Mouse (Mus musculus) midbrain, embryonic 12.5 days (tissue): ENCODE results near the gene Elane. TPM values are rescaled to one million over a fixed set of nuclear protein-coding genes. Genes with fewer than 3 reads are reported as not detected.
A peak's percentile ranks its signal among the peaks of the same experiment; 100 is the strongest.

ENCODE experiments used
- ATAC-seq: fragments of 200-750 bp; cut with Nextera tagmentation; 2 replicates; pipeline ENCODE4 v1.8.0; 2017; ENCODE audit warnings: low read depth, moderate TSS enrichment, moderate library complexity; ENCODE audit not compliant: low FRiP score
- H3K27ac ChIP-seq: fragments of 300-500 bp; sonication (generic); replicated peaks from 2 replicates; pipeline ENCODE4 v1.5.1; 2016; ENCODE audit warnings: mild to moderate bottlenecking
- H3K27me3 ChIP-seq: fragments of 300-500 bp; sonication (generic); 2 replicates; pipeline ENCODE4 v1.6.1; 2016; ENCODE audit warnings: mild to moderate bottlenecking
- H3K36me3 ChIP-seq: fragments of 300-500 bp; sonication (generic); 2 replicates; pipeline ENCODE4 v1.6.1; 2016
- H3K4me1 ChIP-seq: fragments of 300-500 bp; sonication (generic); 2 replicates; pipeline ENCODE4 v1.6.1; 2016
- H3K4me2 ChIP-seq: fragments of 300-500 bp; sonication (generic); replicated peaks from 2 replicates; pipeline ENCODE4 v1.6.1; 2016; ENCODE audit warnings: mild to moderate bottlenecking, moderate library complexity
- H3K4me3 ChIP-seq: fragments of 300-500 bp; sonication (generic); 2 replicates; pipeline ENCODE4 v1.5.1; 2016; ENCODE audit warnings: mild to moderate bottlenecking
- H3K9ac ChIP-seq: fragments of 300-500 bp; sonication (generic); replicated peaks from 2 replicates; pipeline ENCODE4 v1.6.1; 2016; ENCODE audit warnings: mild to moderate bottlenecking, moderate library complexity
- H3K9me3 ChIP-seq: fragments of 300-500 bp; sonication (generic); 2 replicates; pipeline ENCODE4 v1.6.1; 2016; ENCODE audit warnings: mild to moderate bottlenecking
- WGBS: fragments of 180-500 bp; shearing (Covaris S2); methylation state at CpG from one replicate; pipeline ENCODE4 v1.1.7; 2016; 5-methylcytosine and 5-hydroxymethylcytosine counted together
- polyA plus RNA-seq: library from polyadenylated mRNA; unstranded; fragments of >200 nt; fragmentation: Nextera tagmentation; extraction: Ambion mirVana; gene quantifications from 2 replicates; pipeline ENCODE4 v1.2.1, GENCODE M21; 2016

Elane gene
- polyA plus RNA-seq, result not detected in 2 replicates

GRCm38 (mm10) chr10:79886054-79886453, at the start of gene Elane:
Elane (plus strand) TSS chr10:79886247.
- no peak within 1 kb of the TSS for H3K27ac ChIP-seq
- no peak within 1 kb of the TSS for H3K4me2 ChIP-seq
- H3K9ac ChIP-seq, result no peak within 1 kb of the TSS
- no peaks in the 10 kb centered on the region for H3K36me3 ChIP-seq
- WGBS, result 81% methylated on average over 6 of the region's 6 CpGs
- no peaks in the 10 kb centered on the region for H3K9me3 ChIP-seq
- H3K27me3 ChIP-seq, result peaks cover 38% of the 10 kb centered on the region
- peaks cover 10% of the 10 kb centered on the region for H3K4me1 ChIP-seq
- no peak for ATAC-seq
- no peak within 1 kb of the TSS for H3K4me3 ChIP-seq

- no peaks in the 10 kb centered on the region for H3K36me3 ChIP-seq
- no peak overlapping the region for H3K27ac ChIP-seq
- H3K27me3 ChIP-seq, result no peaks in the 10 kb centered on the region
- H3K9me3 ChIP-seq, result 0 out of 2 replicates have a peak, but pooled peaks cover 3% of the 10 kb centered on the region
- ATAC-seq, result no peak
- H3K4me3 ChIP-seq, result no peak overlapping the region
- no peak overlapping the region for H3K9ac ChIP-seq
- H3K4me1 ChIP-seq, result peaks cover 15% of the 10 kb centered on the region
- H3K4me2 ChIP-seq, result no peak overlapping the region
- WGBS, result 94% methylated on average over 3 of the region's 3 CpGs
Measured at GRCm38 (mm10) chr10:79836918-79837317, 49.1 kb upstream of the Elane start.

DNA sequence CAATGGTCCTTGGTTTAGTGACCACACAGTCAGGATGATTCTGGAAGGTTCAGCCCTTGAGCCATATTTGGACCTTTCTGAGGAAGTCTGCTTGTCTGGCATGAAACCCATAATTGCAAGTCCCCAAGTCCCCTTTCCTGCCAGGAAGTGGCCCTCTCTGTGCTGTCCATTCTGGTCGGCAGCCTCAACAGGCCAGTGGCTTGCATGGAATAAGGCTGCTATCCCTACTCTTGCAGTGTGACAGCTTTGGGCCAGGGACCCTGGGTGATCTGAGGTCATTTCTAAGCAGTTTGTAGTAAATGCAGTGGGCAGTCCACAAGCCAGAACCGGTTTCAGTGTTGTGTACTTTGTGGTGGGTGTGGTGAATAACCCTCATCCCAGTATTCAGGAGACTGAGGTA, 47.9 kb upstream of the Elane start:
- Histone ChIP-seq H3K27me3 (no peaks in the 10 kb centered on the region), H3K36me3 (no peaks in the 10 kb centered on the region), H3K4me3 (no peak overlapping the region), H3K9ac (no peak overlapping the region), H3K9me3 (0 out of 2 replicates have a peak, but pooled peaks cover 3% of the 10 kb centered on the region), H3K27ac (no peak overlapping the region), H3K4me1 (peaks cover 16% of the 10 kb centered on the region), H3K4me2 (no peak overlapping the region)
- no peak for ATAC-seq
- WGBS, result 67% methylated on average over 2 of the region's 2 CpGs

DNA sequence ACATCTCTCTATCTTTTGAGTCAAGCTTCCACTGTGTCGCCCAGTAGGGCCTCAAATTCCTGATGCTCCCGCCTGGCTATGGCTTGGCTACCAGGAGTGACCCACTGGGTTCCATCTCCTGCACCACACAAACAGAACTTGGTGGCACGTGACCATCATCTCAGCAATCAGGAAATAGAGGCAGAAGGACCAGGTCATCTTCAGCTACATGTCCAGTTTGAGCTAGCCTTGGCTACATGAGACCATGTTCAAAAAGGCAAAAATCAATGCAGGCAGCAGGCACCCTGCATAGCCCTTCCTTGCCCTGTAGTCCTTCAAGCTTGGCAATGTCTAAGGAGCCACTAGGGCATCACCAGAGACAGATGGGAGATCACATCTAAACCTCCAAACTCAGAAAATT, 46.0 kb upstream of the Elane start:
- Histone ChIP-seq H3K4me3 (no peak overlapping the region), H3K27me3 (no peaks in the 10 kb centered on the region), H3K9ac (no peak overlapping the region), H3K27ac (peak overlapping the region; percentile 69; the same call in 1 of the 2 replicates), H3K4me2 (no peak overlapping the region), H3K4me1 (peaks cover 20% of the 10 kb centered on the region), H3K9me3 (0 out of 2 replicates have a peak, but pooled peaks cover 3% of the 10 kb centered on the region), H3K36me3 (no peaks in the 10 kb centered on the region)
- no peak for ATAC-seq
- WGBS, result 87% methylated on average over 3 of the region's 3 CpGs

DNA sequence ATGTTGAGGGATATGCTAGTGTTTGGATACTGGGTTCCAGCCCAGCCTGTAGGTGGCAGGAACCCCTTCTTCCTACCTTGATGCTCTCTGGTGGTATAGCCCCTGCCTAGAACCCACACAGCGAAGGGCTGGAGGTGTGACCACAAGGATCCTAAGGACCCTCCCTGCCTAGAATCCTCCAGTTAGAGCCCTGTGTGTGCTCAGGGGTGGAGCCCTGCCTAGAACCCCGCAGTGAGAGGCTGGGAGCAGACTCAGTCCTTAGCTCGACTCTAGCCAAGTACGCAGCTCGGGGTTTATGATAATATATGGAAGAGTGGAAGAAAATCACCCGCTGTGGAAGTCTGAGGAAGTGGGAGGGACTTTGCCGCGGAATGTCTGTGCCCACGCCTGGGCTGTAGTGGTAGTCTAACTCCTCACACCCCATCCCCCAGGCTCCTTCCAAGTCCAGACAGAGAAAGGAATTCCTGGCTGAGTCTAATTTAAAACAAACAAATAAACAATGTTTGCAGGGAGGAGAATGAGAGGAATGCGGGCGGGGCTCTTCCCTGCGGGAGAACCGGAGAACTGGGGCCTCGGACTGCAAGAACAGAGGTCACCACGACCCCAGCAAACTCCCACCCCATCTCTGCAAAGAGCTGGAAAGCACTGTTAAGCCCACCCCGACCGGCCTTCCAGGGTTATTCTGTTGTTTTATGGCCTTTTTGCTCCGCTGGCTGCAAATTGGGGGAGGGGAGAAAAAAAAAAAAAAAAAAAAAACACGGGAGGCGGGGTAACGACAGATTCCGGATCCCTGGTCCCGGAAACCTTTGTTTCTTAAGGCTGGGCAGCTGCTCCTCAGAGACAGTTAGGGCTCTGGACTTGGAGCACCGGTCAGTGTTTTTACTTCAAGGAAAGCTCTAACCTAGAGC, 45.1 kb upstream of the Elane start:
- Histone ChIP-seq H3K27ac (peak overlapping the region; percentile 69), H3K36me3 (no peaks in the 10 kb centered on the region), H3K27me3 (no peaks in the 10 kb centered on the region), H3K4me2 (peak overlapping the region; percentile 58), H3K4me3 (peak overlapping the region; percentile 30), H3K9me3 (0 out of 2 replicates have a peak, but pooled peaks cover 3% of the 10 kb centered on the region), H3K4me1 (peaks cover 20% of the 10 kb centered on the region), H3K9ac (peak overlapping the region; percentile 53)
- 1% methylated on average over 24 of the region's 24 CpGs for WGBS
- peak; percentile 82 for ATAC-seq

- Histone ChIP-seq H3K36me3 (no peaks in the 10 kb centered on the region), H3K27ac (no peak overlapping the region), H3K4me1 (peaks cover 20% of the 10 kb centered on the region), H3K9me3 (no peaks in the 10 kb centered on the region), H3K4me3 (no peak overlapping the region), H3K4me2 (no peak overlapping the region), H3K27me3 (no peaks in the 10 kb centered on the region), H3K9ac (no peak overlapping the region)
- 79% methylated on average over 3 of the region's 3 CpGs for WGBS
- no peak for ATAC-seq
Measured at GRCm38 (mm10) chr10:79842322-79842721, 43.7 kb upstream of the Elane start.

- ATAC-seq, result no peak
- H3K36me3 ChIP-seq, result no peaks in the 10 kb centered on the region
- no peak overlapping the region for H3K4me3 ChIP-seq
- H3K27me3 ChIP-seq, result no peaks in the 10 kb centered on the region
- H3K4me1 ChIP-seq, result peaks cover 20% of the 10 kb centered on the region
- WGBS, result 85% methylated on average over 6 of the region's 6 CpGs
- H3K27ac ChIP-seq, result no peak overlapping the region
- H3K9ac ChIP-seq, result no peak overlapping the region
- H3K9me3 ChIP-seq, result no peaks in the 10 kb centered on the region
- no peak overlapping the region for H3K4me2 ChIP-seq
Measured at GRCm38 (mm10) chr10:79843476-79843875, 42.6 kb upstream of the Elane start.

DNA sequence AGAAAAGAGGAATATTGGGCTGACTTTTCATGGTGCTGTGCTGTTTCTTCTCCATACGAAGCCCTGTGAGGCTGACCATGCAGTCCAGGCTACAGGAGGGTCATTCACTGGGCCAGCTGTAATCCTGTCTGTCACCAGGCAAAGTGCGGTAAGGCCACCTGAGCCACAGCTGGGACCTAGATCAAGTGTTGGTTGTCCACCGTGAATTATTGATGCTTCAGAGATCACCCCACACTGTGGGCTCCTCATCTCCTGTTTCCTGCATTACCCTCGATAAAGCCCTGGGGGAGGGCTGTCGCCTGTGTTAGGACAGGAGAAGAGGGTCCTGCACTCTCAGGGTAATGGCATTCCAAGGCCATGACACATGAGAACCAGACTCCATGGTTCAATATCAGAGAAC, 39.5 kb upstream of the Elane start:
- no peaks in the 10 kb centered on the region for H3K9me3 ChIP-seq
- H3K9ac ChIP-seq, result no peak overlapping the region
- H3K27me3 ChIP-seq, result no peaks in the 10 kb centered on the region
- H3K36me3 ChIP-seq, result no peaks in the 10 kb centered on the region
- no peak overlapping the region for H3K4me3 ChIP-seq
- WGBS, result 73% methylated on average over 5 of the region's 5 CpGs
- no peak for ATAC-seq
- no peak overlapping the region for H3K4me2 ChIP-seq
- peaks cover 13% of the 10 kb centered on the region for H3K4me1 ChIP-seq
- H3K27ac ChIP-seq, result no peak overlapping the region

DNA sequence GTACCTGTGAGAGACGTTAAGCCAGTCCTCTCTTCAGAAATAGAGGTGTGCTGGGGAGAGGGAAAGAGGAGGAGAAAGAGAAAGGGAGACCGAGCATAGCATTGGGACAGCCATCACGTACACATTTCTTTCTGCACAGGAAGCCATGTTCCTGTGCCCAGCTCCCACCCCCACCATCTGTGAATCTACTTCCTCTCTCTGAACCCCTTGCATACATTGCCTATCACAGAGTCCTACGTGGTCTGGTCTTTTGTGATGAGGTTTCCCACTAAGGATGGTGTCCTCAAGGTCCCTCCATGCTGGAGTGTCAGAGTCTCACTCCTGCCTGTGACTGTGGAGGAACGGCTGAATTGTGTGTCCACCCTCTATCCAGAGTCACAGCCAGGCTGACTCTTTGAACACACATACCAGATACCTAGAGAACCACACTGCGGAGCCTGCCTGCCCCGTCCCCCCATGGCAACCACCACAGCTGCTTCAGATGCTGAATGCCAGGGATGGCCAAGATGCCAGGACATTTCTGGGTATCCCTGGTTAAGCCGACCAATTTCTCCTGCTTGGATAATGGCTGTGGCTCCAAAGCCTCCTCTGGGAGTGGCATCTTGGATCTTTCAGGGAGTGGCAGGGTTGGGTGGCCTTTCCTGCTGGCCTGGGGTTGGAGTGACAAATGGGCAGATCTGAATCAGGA, 36.0 kb upstream of the Elane start:
- Histone ChIP-seq H3K27ac (no peak overlapping the region), H3K27me3 (no peaks in the 10 kb centered on the region), H3K4me2 (no peak overlapping the region), H3K36me3 (no peaks in the 10 kb centered on the region), H3K4me3 (no peak overlapping the region), H3K9me3 (no peaks in the 10 kb centered on the region), H3K4me1 (peaks cover 25% of the 10 kb centered on the region), H3K9ac (no peak overlapping the region)
- whole genome bisulfite sequencing, result 87% methylated on average over 8 of the region's 8 CpGs
- no peak for ATAC-seq

DNA sequence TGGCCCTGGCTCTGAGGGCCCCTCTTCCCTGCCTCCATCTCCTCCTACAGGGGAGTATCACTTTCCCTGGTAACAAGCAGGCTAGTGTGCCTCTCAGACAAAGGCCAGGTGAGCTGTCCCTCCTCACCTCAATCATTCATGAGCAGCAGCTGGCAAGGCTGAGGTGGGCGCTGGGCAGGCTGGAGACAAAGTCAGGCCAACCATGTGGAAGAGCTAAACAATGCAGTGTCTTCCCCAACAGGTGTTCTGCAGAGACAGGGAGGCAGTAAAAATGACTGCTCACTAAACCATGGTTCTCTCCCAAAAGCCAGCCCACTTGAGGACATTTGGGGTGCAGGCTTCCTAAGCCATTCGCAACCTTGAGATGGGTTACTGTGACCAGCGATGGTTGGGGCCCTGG, 34.4 kb upstream of the Elane start:
- Histone ChIP-seq H3K4me2 (peak overlapping the region; percentile 100), H3K9ac (peak overlapping the region; percentile 78; the same call in 1 of the 2 replicates), H3K9me3 (no peaks in the 10 kb centered on the region), H3K4me1 (peaks cover 37% of the 10 kb centered on the region), H3K4me3 (no peak overlapping the region), H3K36me3 (peaks cover under 1% of the 10 kb centered on the region), H3K27ac (peak overlapping the region; percentile 99), H3K27me3 (no peaks in the 10 kb centered on the region)
- no peak for ATAC-seq
- 89% methylated on average over 3 of the region's 3 CpGs for WGBS

DNA sequence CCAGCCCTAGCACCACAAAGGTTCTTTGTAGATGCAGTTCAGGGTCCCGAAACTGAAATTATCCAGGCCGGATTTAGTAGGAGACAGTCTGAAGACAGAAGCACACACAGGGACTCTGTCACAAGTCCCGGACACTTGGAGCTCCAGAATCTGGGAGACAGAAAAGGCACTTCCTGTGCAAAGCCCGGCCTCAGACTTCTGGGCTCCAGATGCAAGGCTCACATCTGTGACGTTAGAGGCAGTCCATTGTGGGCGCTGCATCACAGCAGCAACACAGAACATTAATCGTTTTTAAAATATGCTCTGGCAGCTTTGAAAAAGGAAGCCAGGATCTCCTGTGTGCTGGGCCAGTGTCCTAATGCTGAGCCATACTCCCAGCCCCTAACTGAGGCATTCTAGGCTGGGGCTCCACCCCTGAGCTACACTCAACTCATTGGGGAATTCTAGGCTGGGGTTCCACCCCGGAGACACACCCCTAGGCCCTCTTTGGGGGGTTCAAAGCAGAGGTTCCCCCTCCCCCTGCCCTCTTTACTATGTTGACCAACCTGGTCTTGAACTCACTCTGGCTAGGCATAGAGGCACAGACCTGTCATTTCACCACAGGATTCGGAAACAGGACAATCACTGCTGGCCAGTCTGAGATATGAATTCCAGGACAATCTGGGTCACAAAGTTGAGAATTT, 33.8 kb upstream of the Elane start:
- H3K4me1 ChIP-seq, result peaks cover 43% of the 10 kb centered on the region
- no peaks in the 10 kb centered on the region for H3K27me3 ChIP-seq
- H3K4me2 ChIP-seq, result peak overlapping the region; percentile 100
- peak overlapping the region; percentile 99 for H3K27ac ChIP-seq
- ATAC-seq, result no peak
- peak overlapping the region; percentile 78 for H3K9ac ChIP-seq
- H3K9me3 ChIP-seq, result no peaks in the 10 kb centered on the region
- H3K4me3 ChIP-seq, result peak overlapping the region; percentile 99
- H3K36me3 ChIP-seq, result peaks cover 7% of the 10 kb centered on the region
- WGBS, result 62% methylated on average over 9 of the region's 9 CpGs
